Mouse (Mus musculus): ENCODE measurements at regions not wholly inside any gene's neighbourhood (a gene's known extent, or its start where the extent isn't known, plus 50 kb on each side); places are given as distances from the start of the nearest gene placed in this dataset.

DNA sequence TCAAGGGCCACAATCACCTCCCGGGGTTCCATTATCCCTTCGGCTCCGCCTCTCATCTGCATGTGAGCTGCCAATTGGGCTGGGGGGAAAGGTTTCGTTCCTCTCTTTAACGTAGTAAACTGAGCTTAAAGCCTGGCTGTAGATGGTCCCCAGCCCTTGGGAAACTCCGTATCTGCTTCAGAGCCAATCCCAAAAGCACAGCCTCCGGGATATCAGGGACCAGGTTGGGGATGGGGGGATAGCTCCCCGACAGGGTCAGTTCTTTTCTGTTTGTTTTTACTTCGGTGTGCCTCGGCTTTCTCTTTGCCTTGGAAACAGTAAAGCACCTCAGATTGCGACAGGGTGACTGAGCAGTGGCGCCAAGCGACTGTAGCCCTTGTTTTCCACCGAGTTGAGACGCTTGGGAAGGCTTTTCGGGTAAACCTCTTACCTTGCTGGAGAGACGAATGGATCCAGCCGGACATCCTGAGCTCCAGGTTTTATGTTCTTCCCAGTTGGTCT is 64.5 kb downstream of the Tfap2c start:
- Histone ChIP-seq H3K4me1 (ENCODE audit: control insufficient read depth, insufficient read depth, low read length) (peaks cover 4% of the 10 kb centered on the region; the same call in 1 of the 2 replicates), H3K27me3 (ENCODE audit: control insufficient read depth, insufficient read depth, low read length) (no peaks in the 10 kb centered on the region), H3K27ac (replicated peaks; ENCODE audit: insufficient read depth, low read depth, low read length) (no peak overlapping the region), H3K79me2 (ENCODE audit: control insufficient read depth, insufficient read depth, low read length) (no peaks in the 10 kb centered on the region), H3K4me3 (ENCODE audit: insufficient read depth, low read depth, low read length) (no peak overlapping the region), H3K9ac (ENCODE audit: low read depth, low read length) (peak overlapping the region; percentile 54; the same call in 1 of the 2 replicates), H3K36me3 (ENCODE audit: control insufficient read depth, insufficient read depth, low read length) (no peaks in the 10 kb centered on the region)
- TF ChIP-seq CTCF (IDR thresholded peaks at IDR 0.05; ENCODE audit: low read depth, low read length) (no peak), POLR2A (IDR thresholded peaks at IDR 0.05; ENCODE audit: extremely low read depth, insufficient read depth, low read length) (no peak)
- 2% methylated on average over 18 of the region's 18 CpGs for WGBS
- DNase-seq (ENCODE audit: extremely low read depth, low read depth, low spot score): peak; percentile 46

DNA sequence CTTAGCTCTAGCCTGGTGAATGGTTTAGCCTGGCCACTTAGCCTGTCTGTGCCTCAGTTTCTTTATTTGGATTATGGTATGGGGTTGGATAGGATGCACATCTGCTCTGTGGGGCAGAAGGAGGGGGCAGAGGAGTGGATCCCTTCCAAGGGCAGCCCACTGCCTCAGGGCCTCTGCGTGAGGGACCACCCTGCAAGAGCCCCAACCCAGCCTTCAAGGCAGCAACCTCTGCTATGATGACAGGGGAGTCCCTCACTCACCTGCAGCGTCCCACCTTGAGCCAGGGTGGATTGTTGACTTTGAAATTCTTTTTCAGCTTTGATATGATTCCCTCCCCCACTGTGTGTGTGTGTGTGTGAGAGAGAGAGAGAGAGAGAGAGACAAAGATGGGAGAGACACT is 65.8 kb downstream of the Tfap2c start:
- Histone ChIP-seq H3K4me1 (ENCODE audit: control insufficient read depth, insufficient read depth, low read length) (peaks cover 4% of the 10 kb centered on the region; the same call in 1 of the 2 replicates), H3K9ac (ENCODE audit: low read depth, low read length) (no peak overlapping the region), H3K27ac (replicated peaks; ENCODE audit: insufficient read depth, low read depth, low read length) (no peak overlapping the region), H3K4me3 (ENCODE audit: insufficient read depth, low read depth, low read length) (no peak overlapping the region), H3K36me3 (ENCODE audit: control insufficient read depth, insufficient read depth, low read length) (no peaks in the 10 kb centered on the region), H3K27me3 (ENCODE audit: control insufficient read depth, insufficient read depth, low read length) (no peaks in the 10 kb centered on the region), H3K79me2 (ENCODE audit: control insufficient read depth, insufficient read depth, low read length) (no peaks in the 10 kb centered on the region)
- DNase-seq (ENCODE audit: extremely low read depth, low read depth, low spot score): no peak
- TF ChIP-seq CTCF (IDR thresholded peaks at IDR 0.05; ENCODE audit: low read depth, low read length): no peak
- TF ChIP-seq POLR2A (IDR thresholded peaks at IDR 0.05; ENCODE audit: extremely low read depth, insufficient read depth, low read length): no peak
- 64% methylated on average over 2 of the region's 2 CpGs for WGBS

DNA sequence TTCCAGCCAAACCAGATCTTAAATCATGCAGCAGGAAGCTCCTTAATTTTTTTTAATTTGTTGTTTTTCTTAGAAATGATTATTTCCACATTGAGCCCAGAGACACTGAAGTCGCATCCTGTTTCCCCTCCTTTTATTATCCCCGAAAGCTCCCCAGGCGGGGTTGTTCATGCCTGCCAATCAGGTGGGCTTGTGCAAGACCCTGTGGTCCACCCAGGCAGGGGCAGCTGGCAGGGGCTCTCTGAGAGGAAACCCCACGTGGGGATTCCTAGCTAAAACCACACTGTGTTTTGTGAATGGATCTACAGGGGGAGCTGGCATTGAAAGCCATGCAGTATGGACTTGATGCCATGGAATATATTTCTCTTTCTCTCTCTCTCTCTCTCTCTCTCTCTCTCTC is 66.2 kb downstream of the Tfap2c start:
- H3K9ac ChIP-seq (ENCODE audit: low read depth, low read length): no peak overlapping the region
- H3K79me2 ChIP-seq (ENCODE audit: control insufficient read depth, insufficient read depth, low read length): no peaks in the 10 kb centered on the region
- H3K36me3 ChIP-seq (ENCODE audit: control insufficient read depth, insufficient read depth, low read length): no peaks in the 10 kb centered on the region
- TF ChIP-seq POLR2A (IDR thresholded peaks at IDR 0.05; ENCODE audit: extremely low read depth, insufficient read depth, low read length): no peak
- no peak for TF ChIP-seq CTCF (IDR thresholded peaks at IDR 0.05; ENCODE audit: low read depth, low read length)
- no peak overlapping the region for H3K27ac ChIP-seq (replicated peaks; ENCODE audit: insufficient read depth, low read depth, low read length)
- H3K4me3 ChIP-seq (ENCODE audit: insufficient read depth, low read depth, low read length): no peak overlapping the region
- H3K4me1 ChIP-seq (ENCODE audit: control insufficient read depth, insufficient read depth, low read length): peaks cover 4% of the 10 kb centered on the region; the same call in 1 of the 2 replicates
- no peak for DNase-seq (ENCODE audit: extremely low read depth, low read depth, low spot score)
- no peaks in the 10 kb centered on the region for H3K27me3 ChIP-seq (ENCODE audit: control insufficient read depth, insufficient read depth, low read length)
- WGBS: 55% methylated on average over 4 of the region's 4 CpGs

DNA sequence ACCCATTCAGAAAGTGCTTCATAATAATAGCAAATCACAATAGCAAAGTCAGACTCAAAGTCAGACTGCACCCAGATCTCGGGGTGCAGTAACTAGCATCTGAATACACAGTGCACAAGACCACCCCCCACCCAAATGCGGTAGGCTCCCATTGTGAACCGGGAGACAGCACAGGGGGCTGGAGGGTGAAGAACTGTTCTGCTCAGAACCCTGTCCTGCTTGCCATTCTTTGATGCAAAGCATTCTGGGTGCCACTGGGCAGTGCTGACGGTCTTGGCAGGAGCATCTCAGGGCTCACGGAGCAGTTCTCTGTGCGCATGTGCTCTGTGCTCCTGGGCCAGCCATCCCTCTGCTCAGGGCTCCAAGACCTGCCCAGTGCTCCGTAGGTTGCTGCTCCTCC is 69.8 kb downstream of the Tfap2c start:
- WGBS: 83% methylated on average over 7 of the region's 7 CpGs
- TF ChIP-seq CTCF (IDR thresholded peaks at IDR 0.05; ENCODE audit: low read depth, low read length) (no peak), POLR2A (IDR thresholded peaks at IDR 0.05; ENCODE audit: extremely low read depth, insufficient read depth, low read length) (no peak)
- no peak overlapping the region for H3K27ac ChIP-seq (replicated peaks; ENCODE audit: insufficient read depth, low read depth, low read length)
- H3K9ac ChIP-seq (ENCODE audit: low read depth, low read length): no peak overlapping the region
- no peaks in the 10 kb centered on the region for H3K36me3 ChIP-seq (ENCODE audit: control insufficient read depth, insufficient read depth, low read length)
- peaks cover 3% of the 10 kb centered on the region; the same call in 1 of the 2 replicates for H3K27me3 ChIP-seq (ENCODE audit: control insufficient read depth, insufficient read depth, low read length)
- no peak overlapping the region for H3K4me3 ChIP-seq (ENCODE audit: insufficient read depth, low read depth, low read length)
- no peak for DNase-seq (ENCODE audit: extremely low read depth, low read depth, low spot score)
- peaks cover under 1% of the 10 kb centered on the region; the same call in 1 of the 2 replicates for H3K4me1 ChIP-seq (ENCODE audit: control insufficient read depth, insufficient read depth, low read length)
- no peaks in the 10 kb centered on the region for H3K79me2 ChIP-seq (ENCODE audit: control insufficient read depth, insufficient read depth, low read length)

DNA sequence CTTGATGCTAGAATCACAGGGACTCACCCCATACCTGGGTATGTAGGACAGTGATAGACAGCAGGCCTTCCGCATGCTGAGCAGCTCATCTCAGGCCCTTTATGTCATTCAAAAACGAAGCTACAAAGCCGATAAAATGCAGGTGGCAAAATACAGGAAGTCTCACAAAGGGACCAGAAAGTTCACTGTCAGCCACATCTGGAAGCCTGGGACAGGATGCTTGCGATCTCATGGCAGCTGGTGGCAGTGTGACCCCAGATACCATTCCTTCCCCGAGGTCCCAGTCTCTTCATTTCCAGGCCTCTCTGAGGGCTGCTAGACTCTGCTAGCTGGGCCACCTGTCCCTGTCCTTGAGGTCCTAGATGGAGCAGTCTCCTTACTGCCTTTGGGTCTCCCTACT is 70.6 kb downstream of the Tfap2c start:
- H3K9ac ChIP-seq (ENCODE audit: low read depth, low read length): no peak overlapping the region
- H3K27ac ChIP-seq (replicated peaks; ENCODE audit: insufficient read depth, low read depth, low read length): no peak overlapping the region
- no peaks in the 10 kb centered on the region for H3K36me3 ChIP-seq (ENCODE audit: control insufficient read depth, insufficient read depth, low read length)
- no peaks in the 10 kb centered on the region for H3K79me2 ChIP-seq (ENCODE audit: control insufficient read depth, insufficient read depth, low read length)
- WGBS: 64% methylated on average over 5 of the region's 5 CpGs
- DNase-seq (ENCODE audit: extremely low read depth, low read depth, low spot score): no peak
- H3K27me3 ChIP-seq (ENCODE audit: control insufficient read depth, insufficient read depth, low read length): peaks cover 3% of the 10 kb centered on the region; the same call in 1 of the 2 replicates
- H3K4me3 ChIP-seq (ENCODE audit: insufficient read depth, low read depth, low read length): no peak overlapping the region
- TF ChIP-seq POLR2A (IDR thresholded peaks at IDR 0.05; ENCODE audit: extremely low read depth, insufficient read depth, low read length): no peak
- no peak for TF ChIP-seq CTCF (IDR thresholded peaks at IDR 0.05; ENCODE audit: low read depth, low read length)
- no peaks in the 10 kb centered on the region for H3K4me1 ChIP-seq (ENCODE audit: control insufficient read depth, insufficient read depth, low read length)

DNA sequence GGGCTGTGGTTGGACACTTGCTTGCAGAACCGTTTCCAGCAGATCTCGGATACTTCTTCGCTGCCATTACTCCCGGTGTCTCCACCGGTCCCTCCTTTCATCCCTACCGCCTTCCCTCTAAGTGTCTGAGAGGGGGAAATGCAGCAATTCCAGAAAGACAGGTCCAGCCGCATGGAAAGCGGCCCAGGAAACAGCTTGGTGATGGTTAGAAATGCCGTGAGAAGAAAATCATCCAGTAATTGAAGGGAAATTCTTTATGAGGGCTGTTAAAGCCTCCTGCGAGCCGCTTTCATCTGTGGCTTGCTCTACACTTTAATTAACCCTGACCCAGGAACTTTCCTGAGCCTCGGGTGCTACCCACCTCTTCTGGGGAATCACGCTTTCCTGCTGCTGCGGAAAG is 74.3 kb downstream of the Tfap2c start:
- Histone ChIP-seq H3K79me2 (ENCODE audit: control insufficient read depth, insufficient read depth, low read length) (no peaks in the 10 kb centered on the region), H3K27me3 (ENCODE audit: control insufficient read depth, insufficient read depth, low read length) (peaks cover 3% of the 10 kb centered on the region; the same call in 1 of the 2 replicates), H3K36me3 (ENCODE audit: control insufficient read depth, insufficient read depth, low read length) (no peaks in the 10 kb centered on the region), H3K4me1 (ENCODE audit: control insufficient read depth, insufficient read depth, low read length) (no peaks in the 10 kb centered on the region), H3K4me3 (ENCODE audit: insufficient read depth, low read depth, low read length) (no peak overlapping the region), H3K27ac (replicated peaks; ENCODE audit: insufficient read depth, low read depth, low read length) (no peak overlapping the region), H3K9ac (ENCODE audit: low read depth, low read length) (no peak overlapping the region)
- 19% methylated on average over 14 of the region's 14 CpGs for WGBS
- TF ChIP-seq POLR2A (IDR thresholded peaks at IDR 0.05; ENCODE audit: extremely low read depth, insufficient read depth, low read length) (no peak), CTCF (IDR thresholded peaks at IDR 0.05; ENCODE audit: low read depth, low read length) (no peak)
- DNase-seq (ENCODE audit: extremely low read depth, low read depth, low spot score): no peak

Data from liver, adult 2 months (tissue).